Mouse (Mus musculus) ES-E14 (cell line): Measurements from ENCODE around the gene Efna3.

ENCODE experiments used
- CHD2 ChIP-seq: IDR thresholded peaks from 2 replicates; pipeline ENCODE4 v1.6.1; 2014; ENCODE audit warnings: mild to moderate bottlenecking, low read depth, low read length, inconsistent platforms
- HCFC1 ChIP-seq: IDR thresholded peaks from 2 replicates; pipeline ENCODE4 v1.6.1; 2012; ENCODE audit warnings: low read length, inconsistent platforms, borderline replicate concordance; ENCODE audit not compliant: insufficient read depth
- MAFK ChIP-seq: IDR thresholded peaks from 2 replicates; pipeline ENCODE4 v1.6.1; 2014; ENCODE audit warnings: mild to moderate bottlenecking, low read depth, low read length, inconsistent platforms; ENCODE audit not compliant: insufficient read depth
- ZNF384 ChIP-seq: IDR thresholded peaks from 2 replicates; pipeline ENCODE4 v1.6.1; 2012; ENCODE audit warnings: low read depth, low read length, inconsistent platforms

- TF ChIP-seq CHD2 (no peak), HCFC1 (no peak), ZNF384 (no peak), MAFK (no peak)
These were observed 5.5 kb downstream of the Efna3 start for GRCm38 (mm10) chr3:89317246-89317645.
